Mouse (Mus musculus) liver, embryonic 15.5 days (tissue): ENCODE data around the gene Taok2. TPM values are rescaled to one million over a fixed set of nuclear protein-coding genes. Genes with fewer than 3 reads are reported as not detected.

Source experiments
- ATAC-seq: fragments of 200-750 bp; cut with Nextera tagmentation; 2 replicates; pipeline ENCODE4 v1.8.0; 2017; ENCODE audit warnings: moderate number of reproducible peaks, mild to moderate bottlenecking, moderate library complexity; ENCODE audit not compliant: insufficient read depth
- H3K27ac ChIP-seq: fragments of 300-500 bp; sonication (generic); replicated peaks from 2 replicates; pipeline ENCODE4 v1.5.1; 2015; ENCODE audit warnings: mild to moderate bottlenecking, inconsistent platforms
- H3K27me3 ChIP-seq: fragments of 300-500 bp; sonication (generic); 2 replicates; pipeline ENCODE4 v1.6.1; 2015; ENCODE audit warnings: mild to moderate bottlenecking, inconsistent platforms
- H3K36me3 ChIP-seq: fragments of 300-500 bp; sonication (generic); replicated peaks from 2 replicates; pipeline ENCODE4 v1.6.1; 2015; ENCODE audit warnings: moderate library complexity, mild to moderate bottlenecking, inconsistent platforms
- H3K4me1 ChIP-seq: fragments of 300-500 bp; sonication (generic); replicated peaks from 2 replicates; pipeline ENCODE4 v1.6.1; 2015; ENCODE audit warnings: inconsistent platforms
- H3K4me2 ChIP-seq: fragments of 300-500 bp; sonication (generic); 2 replicates; pipeline ENCODE4 v1.6.1; 2015; ENCODE audit warnings: moderate library complexity, mild to moderate bottlenecking, inconsistent platforms
- H3K4me3 ChIP-seq: fragments of 300-500 bp; sonication (generic); replicated peaks from 2 replicates; pipeline ENCODE4 v1.5.1; 2015; ENCODE audit warnings: mild to moderate bottlenecking, inconsistent platforms
- H3K9ac ChIP-seq: fragments of 300-500 bp; sonication (generic); 2 replicates; pipeline ENCODE4 v1.6.1; 2015; ENCODE audit warnings: moderate library complexity, mild to moderate bottlenecking, inconsistent platforms
- H3K9me3 ChIP-seq: fragments of 300-500 bp; sonication (generic); replicated peaks from 2 replicates; pipeline ENCODE4 v1.6.1; 2016; ENCODE audit warnings: inconsistent platforms
- WGBS: fragments of 180-500 bp; shearing (Covaris S2); methylation state at CpG from one replicate; pipeline ENCODE4 v1.1.7; 2015; ENCODE audit warnings: mixed read lengths; ENCODE audit not compliant: insufficient replicate concordance; 5-methylcytosine and 5-hydroxymethylcytosine counted together
- polyA plus RNA-seq: library from polyadenylated mRNA; unstranded; fragments of >200 nt; fragmentation: Nextera tagmentation; extraction: Ambion mirVana; gene quantifications from 2 replicates; pipeline ENCODE4 v1.2.1, GENCODE M21; 2015

The Taok2 gene
- polyA plus RNA-seq, 1 experiment from 2014 or later, result 11.3 TPM

DNA sequence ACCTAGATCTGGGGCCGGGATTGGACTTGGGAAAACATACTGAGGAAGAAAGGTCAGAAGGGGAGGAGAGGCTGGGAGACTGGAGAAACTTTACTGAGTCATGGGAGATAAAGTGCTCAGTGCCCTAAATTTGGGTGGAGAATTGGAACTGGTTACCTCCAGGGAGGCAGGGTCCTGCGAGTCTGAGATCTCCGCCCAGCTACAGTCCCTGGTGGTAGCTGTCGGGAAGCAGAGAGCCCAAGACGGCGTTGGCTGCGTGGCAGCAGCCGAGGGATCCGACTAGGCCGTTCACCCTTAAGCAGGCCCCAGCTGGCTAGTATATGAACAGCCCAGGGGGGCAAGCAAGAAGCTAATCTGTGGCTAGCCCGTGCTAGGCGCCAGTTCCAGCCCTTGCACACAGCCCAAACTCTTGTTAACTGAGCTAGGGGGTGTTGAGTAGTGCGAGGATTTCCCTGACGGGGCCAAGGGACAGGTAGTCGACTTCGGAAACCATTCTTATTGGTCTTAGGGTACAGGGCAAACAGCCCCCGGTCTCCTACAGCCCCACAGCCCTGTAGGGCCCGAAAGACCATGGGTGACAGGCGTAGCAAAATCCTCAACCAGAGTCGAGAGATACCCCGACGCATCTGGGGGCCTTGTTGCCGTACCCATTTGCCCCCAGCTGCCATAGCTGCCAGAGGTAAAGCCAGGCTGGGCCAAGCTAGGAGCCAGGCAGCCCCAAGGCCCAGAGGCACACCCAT, 14.6 kb downstream of the Taok2 start:
- Histone ChIP-seq H3K4me1 (no peaks in the 10 kb centered on the region; the same call in 1 of the 2 replicates), H3K9me3 (no peaks in the 10 kb centered on the region), H3K36me3 (peaks cover 100% of the 10 kb centered on the region), H3K27ac (no peak overlapping the region), H3K9ac (no peak overlapping the region), H3K27me3 (no peaks in the 10 kb centered on the region), H3K4me2 (no peak overlapping the region), H3K4me3 (no peak overlapping the region)
- WGBS, result 88% methylated on average over 23 of the region's 23 CpGs
- ATAC-seq, result no peak; the same call in 1 of the 2 replicates

DNA sequence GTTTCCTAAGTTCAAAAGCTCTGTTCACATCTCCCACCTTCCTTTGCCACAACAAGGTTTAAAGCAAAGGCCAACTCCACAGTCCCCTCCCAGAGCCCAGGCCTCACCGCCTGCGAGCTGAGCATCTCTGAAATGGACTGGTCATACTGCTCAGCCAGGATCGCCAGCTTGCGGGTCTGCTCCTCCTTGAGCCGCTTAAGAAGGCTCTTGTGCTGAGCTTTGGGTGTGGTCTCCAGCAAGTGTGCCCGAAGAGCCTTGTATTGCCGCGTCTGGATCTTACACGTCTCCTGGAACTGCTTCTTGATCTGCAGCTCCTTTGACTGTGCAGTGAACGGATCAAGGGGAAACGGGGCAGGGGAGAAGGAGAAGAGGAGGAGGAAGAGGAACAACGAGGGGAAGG, 16.5 kb downstream of the Taok2 start:
- no peak for ATAC-seq
- H3K36me3 ChIP-seq, result peaks cover 93% of the 10 kb centered on the region
- WGBS, result 77% methylated on average over 12 of the region's 12 CpGs

DNA sequence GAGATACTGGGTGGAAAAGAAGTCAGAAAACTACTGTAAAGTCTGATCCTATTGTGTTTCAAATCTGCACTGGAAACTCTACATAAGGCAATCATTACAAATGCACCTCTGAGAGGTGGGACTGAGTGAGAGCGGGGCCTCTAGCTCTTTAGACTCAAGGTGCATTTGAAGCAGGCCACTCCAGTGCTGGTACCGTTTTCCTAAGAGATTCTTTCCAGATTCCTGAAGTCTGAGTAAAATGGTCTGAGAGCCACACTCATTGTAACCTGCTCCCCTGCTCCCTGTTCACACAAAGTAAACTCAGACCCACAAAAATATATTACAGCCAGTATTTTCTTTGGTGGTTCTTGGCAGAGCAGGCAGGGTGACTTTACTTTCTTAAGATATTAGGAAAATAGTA, 17.0 kb downstream of the Taok2 start:
- no peaks in the 10 kb centered on the region for H3K9me3 ChIP-seq
- peaks cover 89% of the 10 kb centered on the region for H3K36me3 ChIP-seq
- no peak overlapping the region for H3K4me3 ChIP-seq
- no peaks in the 10 kb centered on the region for H3K27me3 ChIP-seq
- H3K4me1 ChIP-seq, result peaks cover 23% of the 10 kb centered on the region
- WGBS, result 78% methylated on average over 2 of the region's 2 CpGs
- H3K27ac ChIP-seq, result no peak overlapping the region
- no peak for ATAC-seq
- no peak overlapping the region for H3K4me2 ChIP-seq
- H3K9ac ChIP-seq, result no peak overlapping the region

More for the DNA sequence above, 16.5 kb downstream of the Taok2 start:
- H3K27ac ChIP-seq, result no peak overlapping the region
- no peaks in the 10 kb centered on the region for H3K27me3 ChIP-seq
- no peak overlapping the region for H3K4me2 ChIP-seq
- H3K9ac ChIP-seq, result no peak overlapping the region
- peaks cover 18% of the 10 kb centered on the region for H3K4me1 ChIP-seq
- H3K4me3 ChIP-seq, result no peak overlapping the region
- H3K9me3 ChIP-seq, result no peaks in the 10 kb centered on the region

DNA sequence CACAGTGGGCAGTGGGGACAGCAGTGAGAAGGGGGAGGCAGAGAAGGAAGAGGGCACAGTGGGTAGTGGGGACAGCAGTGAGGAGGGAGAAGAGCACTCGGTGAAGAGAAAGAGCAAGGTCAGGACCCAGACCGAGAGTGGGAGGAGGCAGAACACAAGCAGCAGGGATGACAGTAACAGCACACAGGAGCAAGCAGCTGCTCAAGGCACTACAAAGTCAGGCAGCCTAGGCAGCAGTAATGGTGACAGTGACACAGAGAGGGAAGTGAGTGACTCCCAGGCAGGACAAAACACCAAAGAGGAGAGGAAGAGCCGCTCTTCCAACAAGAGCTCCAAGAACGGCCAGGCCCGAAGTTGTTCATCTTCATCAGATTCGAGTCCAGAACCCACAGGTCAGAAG, 20.7 kb downstream of the Taok2 start:
- Histone ChIP-seq H3K36me3 (peaks cover 65% of the 10 kb centered on the region), H3K9ac (peak overlapping the region; percentile 75; the same call in 1 of the 2 replicates), H3K4me2 (peak overlapping the region; percentile 97), H3K4me1 (peaks cover 44% of the 10 kb centered on the region), H3K4me3 (peak overlapping the region; percentile 74), H3K27me3 (no peaks in the 10 kb centered on the region), H3K9me3 (no peaks in the 10 kb centered on the region), H3K27ac (no peak overlapping the region)
- 74% methylated on average over 6 of the region's 6 CpGs for WGBS
- ATAC-seq, result no peak

DNA sequence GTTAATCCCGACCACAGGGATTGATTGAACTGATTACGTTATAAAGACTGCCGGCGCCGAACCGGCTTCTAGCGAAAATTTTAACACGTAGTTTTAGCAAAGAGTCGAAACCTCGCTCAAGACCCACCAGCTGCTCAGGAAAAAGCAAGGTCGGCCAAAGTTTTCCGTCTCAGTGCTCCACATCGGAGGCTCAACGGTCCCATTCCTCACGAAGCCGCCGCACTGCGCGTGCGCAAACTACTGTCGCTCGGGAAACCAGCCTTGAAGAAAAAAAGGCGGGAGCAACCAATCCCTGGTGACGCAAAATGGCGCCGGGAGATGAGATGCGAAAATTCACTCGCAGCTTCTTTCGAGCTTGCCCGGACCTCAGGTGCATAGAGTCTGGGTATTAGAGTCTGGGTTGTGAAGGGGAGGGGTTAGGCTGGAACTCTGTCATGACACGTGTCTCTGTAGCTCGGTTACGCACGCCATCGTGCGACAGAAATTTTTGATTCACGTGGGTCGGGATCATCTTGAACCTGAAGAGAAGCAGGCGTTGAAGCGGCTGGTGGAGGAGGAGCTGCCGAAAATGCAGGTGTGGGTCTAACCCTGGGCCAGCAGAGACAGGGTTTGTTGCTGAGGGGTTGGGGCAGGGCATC, 22.2 kb downstream of the Taok2 start, which contains the start of gene Ino80e:
Ino80e (minus strand) TSS at position 231 of the 638 bp plus-strand sequence.
- Histone ChIP-seq H3K36me3 (peaks cover 64% of the 10 kb centered on the region), H3K4me1 (peaks cover 44% of the 10 kb centered on the region), H3K4me2 (peak within 1 kb of the TSS; percentile 97), H3K27me3 (no peaks in the 10 kb centered on the region), H3K27ac (peak within 1 kb of the TSS; percentile 81), H3K9me3 (no peaks in the 10 kb centered on the region), H3K4me3 (peak within 1 kb of the TSS; percentile 74), H3K9ac (peak within 1 kb of the TSS; percentile 75)
- under 1% methylated on average over 41 of the region's 41 CpGs for WGBS
- ATAC-seq, result peak; percentile 79

DNA sequence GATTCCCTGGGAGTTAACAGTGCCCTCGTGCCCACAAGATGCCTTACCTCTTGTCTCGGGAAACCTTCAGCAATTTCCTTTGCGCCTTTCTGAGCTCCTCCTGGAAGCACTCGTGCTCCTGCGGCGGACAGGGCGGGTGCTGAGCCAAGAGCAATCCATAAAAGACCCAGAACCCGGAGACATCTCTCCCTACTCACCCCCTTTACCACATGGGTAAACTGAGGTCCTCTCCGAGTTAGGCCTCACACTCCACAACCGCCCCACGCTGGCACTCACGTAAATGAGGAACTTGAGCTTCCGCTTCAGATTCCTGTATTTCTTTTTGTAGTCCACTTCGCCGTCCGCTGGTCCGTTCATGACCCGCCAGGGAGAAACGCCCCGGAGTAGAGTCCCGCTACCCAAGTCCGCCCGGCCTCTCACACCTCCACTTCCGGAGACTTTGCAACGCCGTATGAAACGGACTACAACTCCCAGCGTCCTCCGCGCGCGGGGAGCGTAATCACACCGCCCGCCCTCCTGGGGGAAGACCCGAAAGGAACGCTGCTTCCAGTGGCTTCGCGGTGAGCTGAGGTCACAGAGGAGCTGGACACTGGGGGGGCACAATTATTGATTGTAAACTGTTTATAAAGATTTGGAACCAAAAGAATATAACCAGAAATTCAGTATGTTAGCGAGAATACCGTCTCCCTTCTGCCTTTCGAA, 22.9 kb downstream of the Taok2 start, which contains the start of gene Hirip3:
Hirip3 (plus strand) TSS at position 544 of the 702 bp plus-strand sequence.
- peaks cover 64% of the 10 kb centered on the region for H3K36me3 ChIP-seq
- ATAC-seq, result peak; percentile 94
- WGBS, result under 1% methylated on average over 42 of the region's 42 CpGs

DNA sequence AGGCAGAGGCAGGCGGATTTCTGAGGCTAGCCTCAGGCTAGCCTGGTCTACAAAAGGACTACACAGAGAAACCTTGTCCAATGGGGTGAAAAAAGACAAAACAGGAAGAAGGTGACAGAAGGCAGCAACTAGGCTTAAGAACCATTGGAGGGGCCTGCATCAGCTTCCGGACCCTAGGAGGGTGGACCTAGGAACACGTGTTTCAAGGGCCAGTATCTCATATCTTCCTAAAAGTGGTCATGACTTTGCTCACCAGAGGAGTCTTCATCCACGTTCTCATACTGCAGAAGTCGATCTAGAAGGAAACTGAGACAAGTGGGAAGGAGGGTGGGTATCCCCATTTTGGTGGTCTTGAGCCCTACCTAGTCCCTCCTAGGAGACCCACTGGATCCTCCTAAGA, 23.5 kb downstream of the Taok2 start:
- peak overlapping the region; percentile 74 for H3K4me3 ChIP-seq
- H3K9me3 ChIP-seq, result no peaks in the 10 kb centered on the region
- H3K4me2 ChIP-seq, result peak overlapping the region; percentile 97
- H3K27me3 ChIP-seq, result no peaks in the 10 kb centered on the region
- H3K27ac ChIP-seq, result peak overlapping the region; percentile 65
- WGBS, result 26% methylated on average over 5 of the region's 5 CpGs
- peaks cover 44% of the 10 kb centered on the region for H3K4me1 ChIP-seq
- ATAC-seq, result no peak
- H3K9ac ChIP-seq, result peak overlapping the region; percentile 75
- H3K36me3 ChIP-seq, result peaks cover 64% of the 10 kb centered on the region

More for the DNA sequence above, 22.9 kb downstream of the Taok2 start, which contains the start of gene Hirip3:
- peak within 1 kb of the TSS; percentile 81 for H3K27ac ChIP-seq
- no peaks in the 10 kb centered on the region for H3K9me3 ChIP-seq
- no peaks in the 10 kb centered on the region for H3K27me3 ChIP-seq
- peak within 1 kb of the TSS; percentile 75 for H3K9ac ChIP-seq
- H3K4me3 ChIP-seq, result peak within 1 kb of the TSS; percentile 74
- H3K4me1 ChIP-seq, result peaks cover 44% of the 10 kb centered on the region
- peak within 1 kb of the TSS; percentile 97 for H3K4me2 ChIP-seq

DNA sequence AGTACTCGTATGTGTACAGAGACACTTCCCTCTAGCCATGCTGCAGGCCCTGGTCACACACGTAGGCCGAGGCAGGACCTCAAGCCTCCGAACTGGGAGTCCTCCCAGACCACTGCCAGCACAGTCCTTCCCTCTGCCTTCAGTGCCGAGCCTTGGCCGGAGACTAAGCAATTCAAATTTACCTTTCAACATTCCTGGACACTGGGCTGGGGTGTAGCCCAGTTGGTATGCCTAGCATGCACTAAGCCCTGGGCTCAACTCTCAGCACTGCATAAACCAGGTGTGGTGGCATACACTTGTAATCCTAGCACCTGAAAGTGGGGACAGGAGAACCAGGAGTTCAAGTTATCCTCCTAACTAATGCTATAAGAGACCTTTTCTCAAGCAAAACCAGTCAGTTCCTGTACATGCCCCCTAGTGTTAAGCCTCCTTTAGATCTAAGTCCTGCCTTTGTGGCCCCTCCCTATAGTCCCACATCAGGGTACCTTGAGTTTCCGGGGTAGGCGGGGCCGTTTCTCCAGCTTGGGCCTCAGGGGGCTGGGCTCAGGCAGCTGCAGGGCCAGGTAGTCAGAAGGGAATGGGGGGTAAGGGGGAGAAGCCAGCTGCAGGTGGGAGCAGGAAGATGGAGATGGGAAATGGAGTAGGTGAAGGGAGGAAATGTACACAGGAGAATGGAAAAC, 27.6 kb downstream of the Taok2 start:
- Histone ChIP-seq H3K27ac (no peak overlapping the region), H3K9me3 (no peaks in the 10 kb centered on the region), H3K4me2 (no peak overlapping the region), H3K4me3 (no peak overlapping the region), H3K4me1 (peaks cover 18% of the 10 kb centered on the region), H3K27me3 (no peaks in the 10 kb centered on the region), H3K36me3 (peaks cover 82% of the 10 kb centered on the region), H3K9ac (no peak overlapping the region)
- 76% methylated on average over 9 of the region's 9 CpGs for WGBS
- no peak for ATAC-seq

DNA sequence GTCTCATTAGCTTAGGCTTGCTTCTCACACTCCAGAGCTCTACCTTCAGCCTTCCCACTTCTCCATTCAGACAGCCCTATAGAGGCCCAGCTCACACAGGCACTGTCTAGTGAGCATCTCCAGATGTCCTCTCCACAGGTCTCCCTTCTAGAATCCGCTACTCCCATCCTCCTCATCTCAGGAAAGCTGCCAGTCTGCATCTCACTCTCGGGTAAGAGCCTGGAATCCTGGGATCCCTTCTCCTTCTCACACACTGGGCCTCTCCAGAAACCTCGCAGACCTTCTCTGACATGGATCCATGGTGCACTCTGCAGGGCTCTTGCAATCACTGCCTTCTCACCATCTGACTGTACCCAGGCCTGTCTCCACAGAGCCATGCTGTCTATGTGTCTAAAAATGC, 28.9 kb downstream of the Taok2 start:
- no peaks in the 10 kb centered on the region for H3K9me3 ChIP-seq
- H3K27me3 ChIP-seq, result peaks cover 5% of the 10 kb centered on the region; the same call in 1 of the 2 replicates
- peaks cover 85% of the 10 kb centered on the region for H3K36me3 ChIP-seq
- H3K4me1 ChIP-seq, result peaks cover 9% of the 10 kb centered on the region
- no peak overlapping the region for H3K4me2 ChIP-seq
- H3K9ac ChIP-seq, result no peak overlapping the region
- 75% methylated on average over 3 of the region's 3 CpGs for WGBS
- no peak for ATAC-seq
- no peak overlapping the region for H3K27ac ChIP-seq
- no peak overlapping the region for H3K4me3 ChIP-seq

DNA sequence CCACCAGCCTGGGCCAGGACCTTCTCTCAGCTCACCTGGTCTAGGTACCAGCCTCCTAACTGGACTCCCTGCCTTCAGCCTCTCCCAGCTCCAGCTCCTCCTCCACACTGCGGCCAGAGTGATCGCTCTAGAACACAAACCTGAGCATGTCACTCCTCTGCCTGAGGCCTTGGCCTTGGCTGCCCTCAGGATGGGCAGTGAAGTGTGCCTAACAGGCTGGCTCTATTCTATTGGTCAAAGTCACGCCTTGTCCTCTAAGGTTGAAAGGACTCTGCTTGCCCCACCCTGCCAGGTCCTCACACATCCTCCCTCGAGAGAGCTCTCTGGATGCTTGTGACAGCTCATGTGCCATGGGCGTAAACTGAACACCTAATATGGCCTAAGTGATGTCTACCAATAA, 31.0 kb downstream of the Taok2 start:
- H3K9me3 ChIP-seq, result no peaks in the 10 kb centered on the region
- H3K4me3 ChIP-seq, result no peak overlapping the region
- 0 out of 2 replicates have a peak, but pooled peaks cover 3% of the 10 kb centered on the region for H3K4me1 ChIP-seq
- H3K36me3 ChIP-seq, result peaks cover 69% of the 10 kb centered on the region
- 79% methylated on average over 5 of the region's 5 CpGs for WGBS
- H3K27ac ChIP-seq, result no peak overlapping the region
- H3K4me2 ChIP-seq, result no peak overlapping the region
- H3K9ac ChIP-seq, result no peak overlapping the region
- ATAC-seq, result no peak
- H3K27me3 ChIP-seq, result peaks cover 27% of the 10 kb centered on the region
